Mouse (Mus musculus): Measurements from ENCODE around the gene Cd151. TPM values are rescaled to one million over a fixed set of nuclear protein-coding genes. Genes with fewer than 3 reads are reported as not detected.

Gene Cd151
- polyA plus RNA-seq, 1 experiment from 2014 or later, result 30.6 TPM

GRCm38 (mm10) chr7:141468522-141469211, 1.5 kb downstream of the Cd151 start:
- peaks cover 26% of the 10 kb centered on the region for H3K4me1 ChIP-seq (ENCODE audit: control insufficient read depth, insufficient read depth, low read length)
- 6% methylated on average over 8 of the region's 8 CpGs for WGBS
- peaks cover 7% of the 10 kb centered on the region; the same call in 1 of the 2 replicates for H3K36me3 ChIP-seq (ENCODE audit: control insufficient read depth, insufficient read depth, low read length)
- no peaks in the 10 kb centered on the region for H3K9me3 ChIP-seq (ENCODE audit: control insufficient read depth, low read length)
- peak overlapping the region; percentile 85 for H3K4me3 ChIP-seq (ENCODE audit: low read length)
- peak; percentile 82 for ATAC-seq
- H3K4me2 ChIP-seq (ENCODE audit: low read depth, low read length), result peak overlapping the region; percentile 82
- H3K27ac ChIP-seq (ENCODE audit: low read length), result peak overlapping the region; percentile 78
- peaks cover 14% of the 10 kb centered on the region for H3K27me3 ChIP-seq (replicated peaks; ENCODE audit: control insufficient read depth, insufficient read depth, low read length)
- peak overlapping the region; percentile 92 for H3K9ac ChIP-seq (ENCODE audit: low read depth, low read length)

- peak overlapping the region; percentile 78 for H3K27ac ChIP-seq (ENCODE audit: low read length)
- H3K9ac ChIP-seq (ENCODE audit: low read depth, low read length), result peak overlapping the region; percentile 92
- H3K4me3 ChIP-seq (ENCODE audit: low read length), result peak overlapping the region; percentile 85
- H3K4me2 ChIP-seq (ENCODE audit: low read depth, low read length), result peak overlapping the region; percentile 82
- H3K9me3 ChIP-seq (ENCODE audit: control insufficient read depth, low read length), result no peaks in the 10 kb centered on the region
- 86% methylated on average over 6 of the region's 6 CpGs for WGBS
- peaks cover 7% of the 10 kb centered on the region; the same call in 1 of the 2 replicates for H3K36me3 ChIP-seq (ENCODE audit: control insufficient read depth, insufficient read depth, low read length)
- ATAC-seq, result no peak
- peaks cover 7% of the 10 kb centered on the region; the same call in 1 of the 2 replicates for H3K27me3 ChIP-seq (replicated peaks; ENCODE audit: control insufficient read depth, insufficient read depth, low read length)
- H3K4me1 ChIP-seq (ENCODE audit: control insufficient read depth, insufficient read depth, low read length), result peaks cover 33% of the 10 kb centered on the region
Observed at GRCm38 (mm10) chr7:141469352-141469751, 2.2 kb downstream of the Cd151 start.

GRCm38 (mm10) chr7:141469901-141470636, 2.9 kb downstream of the Cd151 start:
- no peak for ATAC-seq
- Histone ChIP-seq H3K27me3 (replicated peaks; ENCODE audit: control insufficient read depth, insufficient read depth, low read length) (0 out of 2 replicates have a peak, but pooled peaks cover 4% of the 10 kb centered on the region), H3K4me1 (ENCODE audit: control insufficient read depth, insufficient read depth, low read length) (peaks cover 33% of the 10 kb centered on the region), H3K4me2 (ENCODE audit: low read depth, low read length) (no peak overlapping the region), H3K4me3 (ENCODE audit: low read length) (no peak overlapping the region), H3K9ac (ENCODE audit: low read depth, low read length) (no peak overlapping the region), H3K36me3 (ENCODE audit: control insufficient read depth, insufficient read depth, low read length) (peaks cover 7% of the 10 kb centered on the region; the same call in 1 of the 2 replicates), H3K9me3 (ENCODE audit: control insufficient read depth, low read length) (no peaks in the 10 kb centered on the region), H3K27ac (ENCODE audit: low read length) (no peak overlapping the region)
- 90% methylated on average over 18 of the region's 18 CpGs for WGBS

GRCm38 (mm10) chr7:141470637-141470944, 3.4 kb downstream of the Cd151 start:
- no peak overlapping the region for H3K9ac ChIP-seq (ENCODE audit: low read depth, low read length)
- H3K27me3 ChIP-seq (replicated peaks; ENCODE audit: control insufficient read depth, insufficient read depth, low read length), result no peaks in the 10 kb centered on the region
- H3K4me3 ChIP-seq (ENCODE audit: low read length), result no peak overlapping the region
- no peak overlapping the region for H3K4me2 ChIP-seq (ENCODE audit: low read depth, low read length)
- no peak for ATAC-seq
- H3K4me1 ChIP-seq (ENCODE audit: control insufficient read depth, insufficient read depth, low read length), result peaks cover 34% of the 10 kb centered on the region
- H3K27ac ChIP-seq (ENCODE audit: low read length), result no peak overlapping the region
- 87% methylated on average over 10 of the region's 10 CpGs for WGBS
- H3K9me3 ChIP-seq (ENCODE audit: control insufficient read depth, low read length), result no peaks in the 10 kb centered on the region
- H3K36me3 ChIP-seq (ENCODE audit: control insufficient read depth, insufficient read depth, low read length), result peaks cover 7% of the 10 kb centered on the region; the same call in 1 of the 2 replicates

GRCm38 (mm10) chr7:141471236-141471635, 4.0 kb downstream of the Cd151 start:
- WGBS, result 89% methylated on average over 1 of the region's 1 CpGs
- 0 out of 2 replicates have a peak overlapping the region, but pooled peaks have one; percentile 15 for H3K27ac ChIP-seq (ENCODE audit: low read length)
- peaks cover 7% of the 10 kb centered on the region; the same call in 1 of the 2 replicates for H3K36me3 ChIP-seq (ENCODE audit: control insufficient read depth, insufficient read depth, low read length)
- no peaks in the 10 kb centered on the region for H3K9me3 ChIP-seq (ENCODE audit: control insufficient read depth, low read length)
- H3K4me3 ChIP-seq (ENCODE audit: low read length), result no peak overlapping the region
- peaks cover 40% of the 10 kb centered on the region for H3K4me1 ChIP-seq (ENCODE audit: control insufficient read depth, insufficient read depth, low read length)
- no peak overlapping the region for H3K9ac ChIP-seq (ENCODE audit: low read depth, low read length)
- ATAC-seq, result no peak
- H3K4me2 ChIP-seq (ENCODE audit: low read depth, low read length), result no peak overlapping the region
- no peaks in the 10 kb centered on the region for H3K27me3 ChIP-seq (replicated peaks; ENCODE audit: control insufficient read depth, insufficient read depth, low read length)

GRCm38 (mm10) chr7:141472226-141472625, 5.0 kb downstream of the Cd151 start:
- no peak overlapping the region for H3K9ac ChIP-seq (ENCODE audit: low read depth, low read length)
- no peaks in the 10 kb centered on the region for H3K27me3 ChIP-seq (replicated peaks; ENCODE audit: control insufficient read depth, insufficient read depth, low read length)
- ATAC-seq, result no peak
- no peak overlapping the region for H3K27ac ChIP-seq (ENCODE audit: low read length)
- WGBS, result 71% methylated on average over 6 of the region's 6 CpGs
- H3K36me3 ChIP-seq (ENCODE audit: control insufficient read depth, insufficient read depth, low read length), result peaks cover 7% of the 10 kb centered on the region; the same call in 1 of the 2 replicates
- H3K4me3 ChIP-seq (ENCODE audit: low read length), result no peak overlapping the region
- no peaks in the 10 kb centered on the region for H3K9me3 ChIP-seq (ENCODE audit: control insufficient read depth, low read length)
- peaks cover 43% of the 10 kb centered on the region for H3K4me1 ChIP-seq (ENCODE audit: control insufficient read depth, insufficient read depth, low read length)
- no peak overlapping the region for H3K4me2 ChIP-seq (ENCODE audit: low read depth, low read length)

GRCm38 (mm10) chr7:141472763-141473162, 5.6 kb downstream of the Cd151 start:
- H3K4me2 ChIP-seq (ENCODE audit: low read depth, low read length), result no peak overlapping the region
- H3K4me3 ChIP-seq (ENCODE audit: low read length), result no peak overlapping the region
- no peaks in the 10 kb centered on the region for H3K27me3 ChIP-seq (replicated peaks; ENCODE audit: control insufficient read depth, insufficient read depth, low read length)
- peaks cover 7% of the 10 kb centered on the region; the same call in 1 of the 2 replicates for H3K36me3 ChIP-seq (ENCODE audit: control insufficient read depth, insufficient read depth, low read length)
- no peak overlapping the region for H3K9ac ChIP-seq (ENCODE audit: low read depth, low read length)
- WGBS, result 87% methylated on average over 6 of the region's 6 CpGs
- peaks cover 48% of the 10 kb centered on the region for H3K4me1 ChIP-seq (ENCODE audit: control insufficient read depth, insufficient read depth, low read length)
- no peak overlapping the region for H3K27ac ChIP-seq (ENCODE audit: low read length)
- no peak for ATAC-seq
- no peaks in the 10 kb centered on the region for H3K9me3 ChIP-seq (ENCODE audit: control insufficient read depth, low read length)

- Histone ChIP-seq H3K9ac (ENCODE audit: low read depth, low read length) (peak overlapping the region; percentile 90), H3K4me3 (ENCODE audit: low read length) (peak overlapping the region; percentile 88), H3K27ac (ENCODE audit: low read length) (no peak overlapping the region), H3K36me3 (ENCODE audit: control insufficient read depth, insufficient read depth, low read length) (peaks cover 7% of the 10 kb centered on the region; the same call in 1 of the 2 replicates), H3K9me3 (ENCODE audit: control insufficient read depth, low read length) (no peaks in the 10 kb centered on the region), H3K4me2 (ENCODE audit: low read depth, low read length) (peak overlapping the region; percentile 93), H3K4me1 (ENCODE audit: control insufficient read depth, insufficient read depth, low read length) (peaks cover 45% of the 10 kb centered on the region), H3K27me3 (replicated peaks; ENCODE audit: control insufficient read depth, insufficient read depth, low read length) (no peaks in the 10 kb centered on the region)
- ATAC-seq, result no peak
- 7% methylated on average over 5 of the region's 5 CpGs for WGBS
Observed at GRCm38 (mm10) chr7:141474160-141474559, 7.0 kb downstream of the Cd151 start.

GRCm38 (mm10) chr7:141475011-141475804, 8.0 kb downstream of the Cd151 start, which contains the start of the genes Polr2l and Tspan4:
Gene Polr2l (minus strand): TSS chr7:141475132.
Gene Tspan4 (plus strand): TSS chr7:141475240.
- Histone ChIP-seq H3K9me3 (ENCODE audit: control insufficient read depth, low read length) (no peaks in the 10 kb centered on the region), H3K4me1 (ENCODE audit: control insufficient read depth, insufficient read depth, low read length) (peaks cover 40% of the 10 kb centered on the region), H3K4me2 (ENCODE audit: low read depth, low read length) (peak within 1 kb of the TSS; percentile 93), H3K27ac (ENCODE audit: low read length) (peak within 1 kb of the TSS; percentile 97), H3K36me3 (ENCODE audit: control insufficient read depth, insufficient read depth, low read length) (peaks cover 7% of the 10 kb centered on the region; the same call in 1 of the 2 replicates), H3K9ac (ENCODE audit: low read depth, low read length) (peak within 1 kb of the TSS; percentile 90), H3K27me3 (replicated peaks; ENCODE audit: control insufficient read depth, insufficient read depth, low read length) (no peaks in the 10 kb centered on the region), H3K4me3 (ENCODE audit: low read length) (peak within 1 kb of the TSS; percentile 88)
- WGBS, result under 1% methylated on average over 87 of the region's 87 CpGs
- peak; percentile 71 for ATAC-seq
